Mouse (Mus musculus) lung, adult 2 months (tissue): ENCODE measurements around the gene Tas1r3.

Source experiments
- CTCF ChIP-seq: fragments of 200-500 bp; IDR thresholded peaks from 2 replicates; pipeline ENCODE4 v1.5.1; 2011; ENCODE audit warnings: mild to moderate bottlenecking, low read length, control low read depth; ENCODE audit not compliant: insufficient read depth
- POLR2A ChIP-seq: fragments of 200-500 bp; IDR thresholded peaks from 2 replicates; pipeline ENCODE4 v1.6.1; 2011; ENCODE audit warnings: low read depth, mild to moderate bottlenecking, control low read depth, low read length, borderline replicate concordance; ENCODE audit errors: extremely low read depth

DNA sequence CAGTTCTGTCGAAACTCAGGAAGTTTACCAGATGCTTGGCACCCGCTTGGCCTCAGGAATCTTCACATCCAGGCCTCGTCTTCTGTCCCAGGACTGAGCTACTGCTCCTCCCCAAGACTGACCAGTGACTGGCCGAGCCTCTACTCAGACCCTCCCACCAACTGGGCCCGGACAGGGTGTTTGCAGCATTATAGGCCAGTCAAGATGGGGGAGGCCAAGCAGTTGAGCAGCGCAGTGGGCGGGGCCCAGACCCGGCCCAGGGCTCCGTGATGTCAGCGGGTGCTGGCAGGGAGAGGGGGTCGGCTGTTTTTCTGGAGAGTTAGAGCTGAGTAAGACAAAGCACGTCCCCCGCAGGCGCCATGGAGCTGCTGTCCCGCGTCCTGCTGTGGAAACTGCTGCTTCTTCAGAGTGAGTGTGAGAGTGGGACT is 23.7 kb downstream of the Tas1r3 start, which contains the start of gene Mxra8:
- TF ChIP-seq POLR2A (peak; percentile 67; the same call in 1 of the 2 replicates), CTCF (no peak)
